Mouse (Mus musculus): ENCODE measurements around the gene Gab1. TPM values are rescaled to one million over a fixed set of nuclear protein-coding genes. Genes with fewer than 3 reads are reported as not detected.

The Gab1 gene
- polyA plus RNA-seq, 1 experiment from 2014 or later: 32.3 TPM

DNA sequence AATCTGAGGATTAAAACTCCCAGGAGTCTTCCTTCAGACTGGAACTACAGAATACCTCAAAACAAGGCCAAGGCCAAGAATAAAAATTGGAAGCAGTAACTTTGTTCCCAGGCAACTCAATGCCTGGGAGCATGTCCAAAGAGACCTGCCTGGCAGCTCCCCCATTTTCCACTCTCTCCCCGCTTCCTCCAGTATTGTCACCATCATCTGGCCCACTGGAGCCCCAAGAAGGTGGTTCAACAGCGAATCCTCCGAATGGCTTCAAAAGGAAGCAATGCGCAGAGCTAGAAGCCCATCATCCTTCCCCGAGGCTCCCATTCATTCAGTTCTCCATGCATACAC, 142.3 kb downstream of the Gab1 start:
- ATAC-seq (replicated peaks; ENCODE audit: extremely low read depth, insufficient read depth, low FRiP score): no peak
- Histone ChIP-seq H3K27ac (ENCODE audit: low read length) (peak overlapping the region; percentile 96), H3K4me1 (ENCODE audit: control insufficient read depth, insufficient read depth, low read length) (peaks cover 13% of the 10 kb centered on the region), H3K4me2 (ENCODE audit: low read depth, low read length) (peak overlapping the region; percentile 86), H3K4me3 (ENCODE audit: low read length) (peak overlapping the region; percentile 86), H3K9me3 (replicated peaks; ENCODE audit: control insufficient read depth, low read length) (no peaks in the 10 kb centered on the region), H3K36me3 (ENCODE audit: control insufficient read depth, insufficient read depth) (peaks cover 11% of the 10 kb centered on the region; the same call in 1 of the 2 replicates), H3K9ac (ENCODE audit: low read length) (peak overlapping the region; percentile 95), H3K27me3 (ENCODE audit: control insufficient read depth, insufficient read depth, low read length) (no peaks in the 10 kb centered on the region)
- 0% methylated on average over 5 of the region's 5 CpGs for WGBS

DNA sequence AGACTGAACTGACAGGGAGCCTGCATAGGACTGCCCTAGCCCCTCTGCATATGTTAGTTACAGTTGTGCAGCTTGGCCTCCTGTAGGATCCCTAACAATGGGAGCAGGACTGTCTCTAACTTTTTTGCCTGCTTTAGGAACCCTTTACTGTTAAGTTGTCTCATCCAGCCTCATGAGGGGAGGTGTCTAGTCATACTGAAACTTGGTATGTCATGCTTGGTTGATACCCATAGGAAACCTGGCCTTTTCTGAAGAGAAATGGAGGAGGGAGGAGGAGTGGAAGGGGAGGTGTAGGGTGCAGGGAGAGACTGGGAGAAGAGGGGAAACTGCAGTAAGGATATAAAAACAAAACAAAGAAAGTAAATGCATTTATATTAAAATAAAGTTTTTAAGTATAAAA, 148.0 kb downstream of the Gab1 start:
- no peaks in the 10 kb centered on the region for H3K27me3 ChIP-seq (ENCODE audit: control insufficient read depth, insufficient read depth, low read length)
- no peak for ATAC-seq (replicated peaks; ENCODE audit: extremely low read depth, insufficient read depth, low FRiP score)
- H3K4me1 ChIP-seq (ENCODE audit: control insufficient read depth, insufficient read depth, low read length): peaks cover 4% of the 10 kb centered on the region; the same call in 1 of the 2 replicates
- H3K27ac ChIP-seq (ENCODE audit: low read length): no peak overlapping the region
- H3K9me3 ChIP-seq (replicated peaks; ENCODE audit: control insufficient read depth, low read length): no peaks in the 10 kb centered on the region
- H3K36me3 ChIP-seq (ENCODE audit: control insufficient read depth, insufficient read depth): peaks cover 30% of the 10 kb centered on the region
- no peak overlapping the region for H3K4me2 ChIP-seq (ENCODE audit: low read depth, low read length)
- no peak overlapping the region for H3K9ac ChIP-seq (ENCODE audit: low read length)
- H3K4me3 ChIP-seq (ENCODE audit: low read length): no peak overlapping the region

DNA sequence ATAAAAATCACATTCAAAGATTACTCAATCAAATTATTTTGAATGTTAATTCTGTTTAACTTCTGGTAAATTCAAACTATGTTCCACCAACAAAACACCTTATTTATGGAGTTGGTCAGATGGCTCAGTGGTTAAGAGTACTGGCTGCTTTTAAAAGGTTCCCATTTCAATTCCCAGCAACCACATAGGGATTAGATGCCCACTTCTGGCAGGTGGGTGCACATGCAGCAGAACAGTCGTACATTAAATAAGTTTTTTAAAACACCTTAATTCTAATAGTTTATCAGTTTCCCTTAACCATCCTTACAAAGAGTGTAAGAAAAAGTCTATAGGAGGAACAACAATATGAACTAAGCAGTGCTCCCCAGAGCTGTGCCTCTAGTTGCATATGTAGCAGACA, 165.9 kb downstream of the Gab1 start:
- no peak overlapping the region for H3K4me2 ChIP-seq (ENCODE audit: low read depth, low read length)
- WGBS: 94% methylated on average over 1 of the region's 1 CpGs
- H3K9ac ChIP-seq (ENCODE audit: low read length): no peak overlapping the region

More for the DNA sequence above, 165.9 kb downstream of the Gab1 start:
- Histone ChIP-seq H3K27ac (ENCODE audit: low read length) (no peak overlapping the region), H3K4me3 (ENCODE audit: low read length) (no peak overlapping the region), H3K9me3 (replicated peaks; ENCODE audit: control insufficient read depth, low read length) (no peaks in the 10 kb centered on the region), H3K36me3 (ENCODE audit: control insufficient read depth, insufficient read depth) (peaks cover 36% of the 10 kb centered on the region), H3K27me3 (ENCODE audit: control insufficient read depth, insufficient read depth, low read length) (no peaks in the 10 kb centered on the region), H3K4me1 (ENCODE audit: control insufficient read depth, insufficient read depth, low read length) (no peaks in the 10 kb centered on the region)
- ATAC-seq (replicated peaks; ENCODE audit: extremely low read depth, insufficient read depth, low FRiP score): no peak

Other genes starting within 250 kb of the Gab1 start
- gene Smarca5, start 141.0 kb downstream of the Gab1 start, polyA plus RNA-seq (2015; fragmentation: Nextera tagmentation; extraction: Ambion mirVana): 33.2 and 35.6 TPM in 2 replicates
- 13.6 and 14.5 TPM in 2 replicates for gene Usp38, start 134.4 kb upstream of the Gab1 start, polyA plus RNA-seq (2015; fragmentation: Nextera tagmentation; extraction: Ambion mirVana)